Mouse (Mus musculus): ENCODE data around the gene Gm4881. TPM values are rescaled to one million over a fixed set of nuclear protein-coding genes. Genes with fewer than 3 reads are reported as not detected.

Gm4881 gene
- polyA plus RNA-seq, 1 experiment = not detected

GRCm38 (mm10) chr7:24949958-24950623 lies 5.8 kb upstream of the Gm4881 start:
- 6% methylated on average over 8 of the region's 8 CpGs for WGBS

GRCm38 (mm10) chr7:24948774-24949173 lies 4.5 kb upstream of the Gm4881 start:
- H3K4me1 ChIP-seq (ENCODE audit: control insufficient read depth, insufficient read depth, low read length) = no peaks in the 10 kb centered on the region; the same call in 1 of the 2 replicates
- WGBS = 5% methylated on average over 29 of the region's 29 CpGs

More at GRCm38 (mm10) chr7:24949958-24950623, 5.8 kb upstream of the Gm4881 start:
- Histone ChIP-seq H3K4me3 (replicated peaks; ENCODE audit: control insufficient read depth, low read depth, low read length) (no peak overlapping the region), H3K27ac (ENCODE audit: control insufficient read depth, insufficient read depth, low read depth, low read length, poor library complexity) (no peak overlapping the region), H3K4me1 (ENCODE audit: control insufficient read depth, insufficient read depth, low read length) (no peaks in the 10 kb centered on the region; the same call in 1 of the 2 replicates)
- TF ChIP-seq POLR2A (IDR thresholded peaks at IDR 0.05; ENCODE audit: borderline replicate concordance, control insufficient read depth, low read depth, low read length) (no peak), CTCF (IDR thresholded peaks at IDR 0.05; ENCODE audit: control insufficient read depth, insufficient read depth, low read length) (peak; percentile 86)

GRCm38 (mm10) chr7:24947316-24948048 lies 3.2 kb upstream of the Gm4881 start:
- 17% methylated on average over 7 of the region's 7 CpGs for WGBS
- Histone ChIP-seq H3K27ac (ENCODE audit: control insufficient read depth, insufficient read depth, low read depth, low read length, poor library complexity) (no peak overlapping the region), H3K4me1 (ENCODE audit: control insufficient read depth, insufficient read depth, low read length) (no peaks in the 10 kb centered on the region; the same call in 1 of the 2 replicates), H3K4me3 (replicated peaks; ENCODE audit: control insufficient read depth, low read depth, low read length) (no peak overlapping the region)
- TF ChIP-seq POLR2A (IDR thresholded peaks at IDR 0.05; ENCODE audit: borderline replicate concordance, control insufficient read depth, low read depth, low read length) (no peak), CTCF (IDR thresholded peaks at IDR 0.05; ENCODE audit: control insufficient read depth, insufficient read depth, low read length) (no peak)

More at GRCm38 (mm10) chr7:24948774-24949173, 4.5 kb upstream of the Gm4881 start:
- Histone ChIP-seq H3K27ac (ENCODE audit: control insufficient read depth, insufficient read depth, low read depth, low read length, poor library complexity) (no peak overlapping the region), H3K4me3 (replicated peaks; ENCODE audit: control insufficient read depth, low read depth, low read length) (no peak overlapping the region)
- TF ChIP-seq CTCF (IDR thresholded peaks at IDR 0.05; ENCODE audit: control insufficient read depth, insufficient read depth, low read length) (no peak), POLR2A (IDR thresholded peaks at IDR 0.05; ENCODE audit: borderline replicate concordance, control insufficient read depth, low read depth, low read length) (no peak)

- WGBS = 9% methylated on average over 6 of the region's 6 CpGs
- no peak overlapping the region for H3K4me3 ChIP-seq (replicated peaks; ENCODE audit: control insufficient read depth, low read depth, low read length)
- no peak overlapping the region for H3K27ac ChIP-seq (ENCODE audit: control insufficient read depth, insufficient read depth, low read depth, low read length, poor library complexity)
- H3K4me1 ChIP-seq (ENCODE audit: control insufficient read depth, insufficient read depth, low read length) = no peaks in the 10 kb centered on the region; the same call in 1 of the 2 replicates
- no peak for TF ChIP-seq CTCF (IDR thresholded peaks at IDR 0.05; ENCODE audit: control insufficient read depth, insufficient read depth, low read length)
Observed at GRCm38 (mm10) chr7:24943641-24944040, 653 bp downstream of the Gm4881 start.

- TF ChIP-seq CTCF (IDR thresholded peaks at IDR 0.05; ENCODE audit: control insufficient read depth, insufficient read depth, low read length) = no peak
- TF ChIP-seq POLR2A (IDR thresholded peaks at IDR 0.05; ENCODE audit: borderline replicate concordance, control insufficient read depth, low read depth, low read length) = no peak
- Histone ChIP-seq H3K4me3 (replicated peaks; ENCODE audit: control insufficient read depth, low read depth, low read length) (no peak overlapping the region), H3K27ac (ENCODE audit: control insufficient read depth, insufficient read depth, low read depth, low read length, poor library complexity) (no peak overlapping the region), H3K4me1 (ENCODE audit: control insufficient read depth, insufficient read depth, low read length) (no peaks in the 10 kb centered on the region)
- 7% methylated on average over 15 of the region's 15 CpGs for WGBS
Observed at GRCm38 (mm10) chr7:24931651-24932050, 12.6 kb downstream of the Gm4881 start.

GRCm38 (mm10) chr7:24930475-24930874 lies 13.8 kb downstream of the Gm4881 start:
- Histone ChIP-seq H3K4me1 (ENCODE audit: control insufficient read depth, insufficient read depth, low read length) (no peaks in the 10 kb centered on the region), H3K4me3 (replicated peaks; ENCODE audit: control insufficient read depth, low read depth, low read length) (no peak overlapping the region), H3K27ac (ENCODE audit: control insufficient read depth, insufficient read depth, low read depth, low read length, poor library complexity) (no peak overlapping the region)
- WGBS = 41% methylated on average over 6 of the region's 6 CpGs
- TF ChIP-seq POLR2A (IDR thresholded peaks at IDR 0.05; ENCODE audit: borderline replicate concordance, control insufficient read depth, low read depth, low read length) (no peak), CTCF (IDR thresholded peaks at IDR 0.05; ENCODE audit: control insufficient read depth, insufficient read depth, low read length) (no peak)

- no peak overlapping the region for H3K4me3 ChIP-seq (replicated peaks; ENCODE audit: control insufficient read depth, low read depth, low read length)
- no peak overlapping the region for H3K27ac ChIP-seq (ENCODE audit: control insufficient read depth, insufficient read depth, low read depth, low read length, poor library complexity)
- H3K4me1 ChIP-seq (ENCODE audit: control insufficient read depth, insufficient read depth, low read length) = no peaks in the 10 kb centered on the region
- WGBS = 94% methylated on average over 9 of the region's 9 CpGs
- TF ChIP-seq POLR2A (IDR thresholded peaks at IDR 0.05; ENCODE audit: borderline replicate concordance, control insufficient read depth, low read depth, low read length) (no peak), CTCF (IDR thresholded peaks at IDR 0.05; ENCODE audit: control insufficient read depth, insufficient read depth, low read length) (no peak)
Observed at GRCm38 (mm10) chr7:24919728-24920127, 24.6 kb downstream of the Gm4881 start.

GRCm38 (mm10) chr7:24918763-24919323 lies 25.5 kb downstream of the Gm4881 start:
- WGBS = 90% methylated on average over 20 of the region's 20 CpGs
- TF ChIP-seq CTCF (IDR thresholded peaks at IDR 0.05; ENCODE audit: control insufficient read depth, insufficient read depth, low read length) (no peak), POLR2A (IDR thresholded peaks at IDR 0.05; ENCODE audit: borderline replicate concordance, control insufficient read depth, low read depth, low read length) (no peak)

More at GRCm38 (mm10) chr7:24918763-24919323, 25.5 kb downstream of the Gm4881 start:
- no peaks in the 10 kb centered on the region for H3K4me1 ChIP-seq (ENCODE audit: control insufficient read depth, insufficient read depth, low read length)
- no peak overlapping the region for H3K27ac ChIP-seq (ENCODE audit: control insufficient read depth, insufficient read depth, low read depth, low read length, poor library complexity)
- no peak overlapping the region for H3K4me3 ChIP-seq (replicated peaks; ENCODE audit: control insufficient read depth, low read depth, low read length)
